Mouse (Mus musculus): ENCODE measurements around the gene Cmip.

GRCm38 (mm10) chr8:117371189-117371588, 114.3 kb downstream of the Cmip start:
- TF ChIP-seq CTCF (IDR thresholded peaks at IDR 0.05; ENCODE audit: insufficient read depth, low read length): no peak
- TF ChIP-seq POLR2A (IDR thresholded peaks at IDR 0.05; ENCODE audit: borderline replicate concordance, extremely low read depth, low read depth, low read length): no peak
